Mouse (Mus musculus) midbrain, embryonic 15.5 days (tissue): ENCODE measurements around the gene Zdhhc3. TPM values are rescaled to one million over a fixed set of nuclear protein-coding genes. Genes with fewer than 3 reads are reported as not detected.

Experiments used
- ATAC-seq: fragments of 200-750 bp; cut with Nextera tagmentation; replicated peaks from 2 replicates; pipeline ENCODE4 v1.8.0; 2017; ENCODE audit warnings: moderate TSS enrichment
- H3K27ac ChIP-seq: fragments of 300-500 bp; sonication (generic); 2 replicates; pipeline ENCODE4 v1.5.1; 2015; ENCODE audit warnings: mild to moderate bottlenecking, inconsistent platforms
- H3K27me3 ChIP-seq: fragments of 300-500 bp; sonication (generic); replicated peaks from 2 replicates; pipeline ENCODE4 v1.6.1; 2015; ENCODE audit warnings: inconsistent platforms
- H3K36me3 ChIP-seq: fragments of 300-500 bp; sonication (generic); replicated peaks from 2 replicates; pipeline ENCODE4 v1.6.1; 2015; ENCODE audit warnings: inconsistent platforms
- H3K4me1 ChIP-seq: fragments of 300-500 bp; sonication (generic); 2 replicates; pipeline ENCODE4 v1.6.1; 2015; ENCODE audit warnings: inconsistent platforms
- H3K4me2 ChIP-seq: fragments of 300-500 bp; sonication (generic); 2 replicates; pipeline ENCODE4 v1.6.1; 2015; ENCODE audit warnings: inconsistent platforms, mild to moderate bottlenecking, moderate library complexity
- H3K4me3 ChIP-seq: fragments of 300-500 bp; sonication (generic); 2 replicates; pipeline ENCODE4 v1.5.1; 2015; ENCODE audit warnings: mild to moderate bottlenecking, inconsistent platforms
- H3K9ac ChIP-seq: fragments of 300-500 bp; sonication (generic); 2 replicates; pipeline ENCODE4 v1.6.1; 2015; ENCODE audit warnings: mild to moderate bottlenecking, inconsistent platforms
- H3K9me3 ChIP-seq: fragments of 300-500 bp; sonication (generic); 2 replicates; pipeline ENCODE4 v1.6.1; 2016; ENCODE audit warnings: inconsistent platforms
- WGBS: fragments of 180-500 bp; shearing (Covaris S2); methylation state at CpG from one replicate; pipeline ENCODE4 v1.1.7; 2015; ENCODE audit warnings: mixed read lengths; 5-methylcytosine and 5-hydroxymethylcytosine counted together
- polyA plus RNA-seq: library from polyadenylated mRNA; unstranded; fragments of >200 nt; fragmentation: Nextera tagmentation; extraction: Ambion mirVana; gene quantifications from 2 replicates; pipeline ENCODE4 v1.2.1, GENCODE M21; 2015

Zdhhc3 gene
- polyA plus RNA-seq, 1 experiment from 2014 or later, result 88.5 TPM

GRCm38 (mm10) chr9:123047665-123048064, 65.3 kb downstream of the Zdhhc3 start:
- Histone ChIP-seq H3K4me1 (no peaks in the 10 kb centered on the region), H3K27me3 (no peaks in the 10 kb centered on the region), H3K4me3 (no peak overlapping the region), H3K27ac (no peak overlapping the region), H3K9ac (no peak overlapping the region), H3K9me3 (no peaks in the 10 kb centered on the region), H3K36me3 (no peaks in the 10 kb centered on the region), H3K4me2 (no peak overlapping the region)
- 89% methylated on average over 1 of the region's 1 CpGs for WGBS
- no peak for ATAC-seq

DNA sequence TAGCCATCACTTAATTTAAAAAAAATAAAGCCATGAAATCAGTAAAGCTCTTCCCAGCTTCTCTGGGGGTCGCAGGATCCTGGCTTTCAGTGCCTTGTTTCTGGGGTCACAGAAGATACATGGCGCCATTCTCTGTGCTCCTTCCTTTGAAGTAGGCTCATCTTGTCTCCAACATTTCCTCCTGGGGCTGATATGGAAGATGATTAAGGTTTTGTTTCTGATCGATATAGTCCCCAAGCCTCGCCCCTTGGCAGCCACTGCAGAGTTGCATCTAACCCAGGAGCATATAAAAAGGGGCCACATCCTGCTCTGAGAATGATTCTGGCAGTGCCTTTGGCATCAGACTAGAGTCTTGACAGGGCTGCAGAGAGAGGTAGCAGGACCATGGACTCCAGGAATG, 78.6 kb downstream of the Zdhhc3 start, which contains the start of gene Tgm4:
Gene Tgm4, plus strand, starts transcription at position 301 of the 400 bp plus-strand sequence.
- ATAC-seq, result no peak
- Histone ChIP-seq H3K4me3 (no peak within 1 kb of the TSS), H3K9me3 (no peaks in the 10 kb centered on the region), H3K36me3 (no peaks in the 10 kb centered on the region), H3K4me2 (no peak within 1 kb of the TSS), H3K27me3 (no peaks in the 10 kb centered on the region), H3K4me1 (no peaks in the 10 kb centered on the region), H3K9ac (no peak within 1 kb of the TSS), H3K27ac (no peak within 1 kb of the TSS)
- 88% methylated on average over 4 of the region's 4 CpGs for WGBS

DNA sequence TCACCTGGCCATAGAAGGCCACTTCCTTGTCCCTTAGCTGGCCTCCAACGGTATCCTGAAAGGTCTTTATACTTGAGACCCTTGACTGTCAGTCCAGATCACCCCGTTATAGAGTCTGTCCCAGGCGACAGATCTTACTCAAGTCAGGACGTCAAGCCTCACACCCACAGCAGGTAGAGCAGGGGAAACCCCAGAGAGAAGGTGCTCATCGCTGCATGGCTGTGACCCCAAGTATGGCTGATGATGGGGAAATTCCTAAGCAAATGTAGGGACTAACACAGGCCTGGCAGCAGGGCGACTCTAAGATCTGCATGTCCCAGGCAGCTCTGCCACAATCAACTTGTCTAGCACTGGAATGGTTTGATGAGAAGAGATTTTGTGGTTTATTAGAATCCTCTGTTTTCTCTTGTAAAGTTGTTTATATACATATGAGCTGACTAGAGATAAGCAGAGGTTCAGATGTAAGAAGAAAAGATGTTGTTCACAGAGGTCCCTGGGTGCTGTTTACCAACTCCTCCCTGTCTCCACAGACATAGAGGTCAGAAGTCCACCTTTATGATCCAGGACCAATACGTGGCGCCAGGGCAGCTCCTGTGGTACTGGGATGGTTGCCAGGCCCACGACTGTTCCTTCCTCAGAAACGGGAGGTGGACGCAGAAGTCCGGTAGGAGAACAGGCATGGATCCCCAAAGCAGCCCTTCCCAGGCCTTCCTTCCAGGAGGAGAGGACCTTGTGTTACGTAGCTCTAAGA, 81.3 kb downstream of the Zdhhc3 start:
- H3K9ac ChIP-seq, result no peak overlapping the region
- no peak overlapping the region for H3K4me3 ChIP-seq
- H3K4me1 ChIP-seq, result no peaks in the 10 kb centered on the region
- no peak for ATAC-seq
- no peaks in the 10 kb centered on the region for H3K9me3 ChIP-seq
- H3K36me3 ChIP-seq, result no peaks in the 10 kb centered on the region
- no peak overlapping the region for H3K4me2 ChIP-seq
- WGBS, result 85% methylated on average over 13 of the region's 13 CpGs
- no peaks in the 10 kb centered on the region for H3K27me3 ChIP-seq
- H3K27ac ChIP-seq, result no peak overlapping the region

DNA sequence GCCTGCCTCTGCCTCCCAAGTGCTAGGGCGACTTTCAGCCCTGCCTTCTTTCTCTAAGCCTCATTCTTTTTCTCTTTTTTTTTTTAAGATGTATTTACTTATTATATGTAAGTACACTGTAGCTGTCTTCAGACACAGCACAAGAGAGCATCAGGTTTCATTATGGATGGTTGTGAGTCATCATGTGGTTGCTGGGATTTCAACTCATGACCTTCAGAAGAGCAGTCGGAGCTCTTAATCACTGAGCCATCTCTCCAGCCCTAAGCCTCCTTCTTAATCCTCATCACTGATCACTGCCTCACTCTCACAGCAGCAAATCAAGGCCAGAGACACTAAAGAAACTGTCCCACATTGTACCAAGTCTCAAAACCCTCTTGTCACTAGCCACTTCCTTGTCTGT, 88.8 kb downstream of the Zdhhc3 start:
- H3K27ac ChIP-seq, result no peak overlapping the region
- H3K27me3 ChIP-seq, result no peaks in the 10 kb centered on the region
- 89% methylated on average over 2 of the region's 2 CpGs for WGBS
- ATAC-seq, result no peak
- no peak overlapping the region for H3K4me2 ChIP-seq
- peaks cover 13% of the 10 kb centered on the region for H3K4me1 ChIP-seq
- H3K9me3 ChIP-seq, result no peaks in the 10 kb centered on the region
- H3K4me3 ChIP-seq, result no peak overlapping the region
- no peaks in the 10 kb centered on the region for H3K36me3 ChIP-seq
- no peak overlapping the region for H3K9ac ChIP-seq

GRCm38 (mm10) chr9:123021636-123022379, 91.2 kb downstream of the Zdhhc3 start:
- 44% methylated on average over 16 of the region's 24 CpGs for WGBS
- no peaks in the 10 kb centered on the region for H3K27me3 ChIP-seq
- peak overlapping the region; percentile 92; the same call in 1 of the 2 replicates for H3K27ac ChIP-seq
- peak overlapping the region; percentile 68 for H3K4me2 ChIP-seq
- peak; percentile 63 for ATAC-seq
- peak overlapping the region; percentile 6; the same call in 1 of the 2 replicates for H3K9ac ChIP-seq
- H3K4me1 ChIP-seq, result peaks cover 20% of the 10 kb centered on the region
- peak overlapping the region; percentile 69 for H3K4me3 ChIP-seq
- H3K36me3 ChIP-seq, result no peaks in the 10 kb centered on the region; the same call in 1 of the 2 replicates
- H3K9me3 ChIP-seq, result no peaks in the 10 kb centered on the region

DNA sequence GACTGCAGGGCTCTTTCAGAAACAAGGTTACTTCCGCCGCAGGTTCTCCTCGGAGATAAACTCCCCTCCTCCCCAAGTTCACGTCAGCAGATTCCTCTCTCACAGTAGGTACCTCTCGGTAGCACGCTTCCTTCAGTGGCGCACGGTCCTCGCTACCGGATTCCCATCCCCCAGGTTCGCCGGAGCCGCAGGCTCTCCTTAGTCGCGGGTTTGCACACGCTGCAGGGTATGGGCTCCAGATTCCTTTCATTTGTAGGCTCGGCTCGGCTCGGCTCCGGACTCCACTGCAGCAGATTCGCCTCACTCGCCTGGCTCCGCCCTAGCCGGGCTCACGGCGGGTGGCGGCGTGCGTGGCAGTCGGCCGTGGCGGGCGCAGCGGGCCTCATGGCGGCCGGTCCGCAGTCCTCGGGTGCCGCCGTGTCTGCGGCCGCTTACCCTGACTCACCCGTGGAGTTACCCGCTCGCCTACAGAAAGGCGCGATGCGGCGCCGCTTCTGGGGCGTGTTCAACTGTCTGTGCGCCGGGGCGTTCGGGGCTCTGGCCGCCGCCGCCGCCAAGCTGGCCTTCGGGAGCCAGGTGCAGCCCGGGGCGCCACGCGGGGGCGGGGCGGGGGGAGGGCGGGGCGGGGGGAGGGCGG, 91.9 kb downstream of the Zdhhc3 start, which contains the start of gene Tmem42:
Gene Tmem42, plus strand, starts transcription at position 332 of the 637 bp plus-strand sequence.
- no peaks in the 10 kb centered on the region for H3K9me3 ChIP-seq
- peak within 1 kb of the TSS; percentile 92 for H3K27ac ChIP-seq
- WGBS, result under 1% methylated on average over 59 of the region's 69 CpGs
- H3K27me3 ChIP-seq, result no peaks in the 10 kb centered on the region
- H3K4me2 ChIP-seq, result peak within 1 kb of the TSS; percentile 68
- H3K4me3 ChIP-seq, result peak within 1 kb of the TSS; percentile 69
- H3K9ac ChIP-seq, result peak within 1 kb of the TSS; percentile 78
- H3K4me1 ChIP-seq, result peaks cover 23% of the 10 kb centered on the region
- peak; percentile 96 for ATAC-seq
- H3K36me3 ChIP-seq, result no peaks in the 10 kb centered on the region; the same call in 1 of the 2 replicates

Other genes starting within 250 kb of the Zdhhc3 start
- gene Zfp445, start 247.2 kb downstream of the Zdhhc3 start, polyA plus RNA-seq, result 110 and 130 TPM in 2 replicates
- 5.0 and 5.1 TPM in 2 replicates for gene Zkscan7, start 227.5 kb downstream of the Zdhhc3 start, polyA plus RNA-seq
- 21.2 and 22.1 TPM in 2 replicates for gene Zfp105, start 190.1 kb downstream of the Zdhhc3 start, polyA plus RNA-seq
- 23.9 and 27.4 TPM in 2 replicates for gene 1110059G10Rik, start 162.2 kb downstream of the Zdhhc3 start, polyA plus RNA-seq
- gene Kif15, start 162.2 kb downstream of the Zdhhc3 start, polyA plus RNA-seq, result 9.8 and 12.1 TPM in 2 replicates
- 29.7 and 29.9 TPM in 2 replicates for gene Tmem42, start 91.9 kb downstream of the Zdhhc3 start, polyA plus RNA-seq
- gene Tgm4, start 78.5 kb downstream of the Zdhhc3 start, polyA plus RNA-seq, result 0.83 and 0.97 TPM in 2 replicates
- gene Exosc7, start within 50 bp of the Zdhhc3 start, polyA plus RNA-seq, result 80.1 and 83.7 TPM in 2 replicates
- 1.5 and 3.1 TPM in 2 replicates for gene Clec3b, start 37.7 kb upstream of the Zdhhc3 start, polyA plus RNA-seq
- 0.05 and 0.11 TPM in 2 replicates for gene Cdcp1, start 102.8 kb upstream of the Zdhhc3 start, polyA plus RNA-seq
- 40.8 and 41.8 TPM in 2 replicates for gene Tmem158, start 147.6 kb upstream of the Zdhhc3 start, polyA plus RNA-seq